Mouse (Mus musculus) ES-Bruce4 (cell line): Measurements from ENCODE around the gene Wdr89. TPM values are rescaled to one million over a fixed set of nuclear protein-coding genes. Genes with fewer than 3 reads are reported as not detected.

Experiments used
- H3K27ac ChIP-seq: 2 replicates; pipeline ENCODE4 v1.5.1; 2012; ENCODE audit warnings: low read length, inconsistent platforms; ENCODE audit not compliant: insufficient read depth
- H3K27me3 ChIP-seq: 2 replicates; pipeline ENCODE4 v1.6.1; 2012; ENCODE audit warnings: mild to moderate bottlenecking, low read length, inconsistent platforms; ENCODE audit not compliant: control insufficient read depth, poor library complexity, insufficient read depth, severe bottlenecking
- H3K36me3 ChIP-seq: 2 replicates; pipeline ENCODE4 v1.6.1; 2012; ENCODE audit warnings: inconsistent platforms, mild to moderate bottlenecking, low read length, moderate library complexity; ENCODE audit not compliant: control insufficient read depth, poor library complexity, insufficient read depth, severe bottlenecking
- H3K4me1 ChIP-seq: one replicate; pipeline ENCODE4 v1.8.1; 2011; ENCODE audit warnings: low read length; ENCODE audit not compliant: control insufficient read depth, insufficient read depth
- H3K4me3 ChIP-seq: 2 replicates; pipeline ENCODE4 v1.5.1; 2011; ENCODE audit warnings: low read depth, mild to moderate bottlenecking, low read length
- H3K9ac ChIP-seq: 2 replicates; pipeline ENCODE4 v1.6.1; 2012; ENCODE audit warnings: low read depth, mild to moderate bottlenecking, inconsistent platforms; ENCODE audit not compliant: poor library complexity, severe bottlenecking
- H3K9me3 ChIP-seq: replicated peaks from 2 replicates; pipeline ENCODE4 v1.6.1; 2012; ENCODE audit warnings: mild to moderate bottlenecking, low read length, inconsistent platforms; ENCODE audit not compliant: control insufficient read depth, poor library complexity, insufficient read depth, severe bottlenecking
- CTCF ChIP-seq: IDR thresholded peaks from one replicate; pipeline ENCODE4 v1.8.1; 2011; ENCODE audit warnings: low read depth, low read length
- EP300 ChIP-seq: IDR thresholded peaks from 2 replicates; pipeline ENCODE4 v1.6.1; 2011; ENCODE audit warnings: low read depth, low read length; ENCODE audit not compliant: insufficient read depth
- POLR2A ChIP-seq: IDR thresholded peaks from one replicate; pipeline ENCODE4 v1.8.1; 2011; ENCODE audit warnings: low read length; ENCODE audit not compliant: insufficient read depth
- polyA plus RNA-seq: library from polyadenylated mRNA; stranded (reverse); fragments of >200 nt; gene quantifications from 2 replicates; pipeline ENCODE4 v1.2.4, GENCODE M21; 2011; ENCODE audit warnings: low read depth; ENCODE audit not compliant: missing spikeins, insufficient read depth, insufficient read length

Gene Wdr89
- polyA plus RNA-seq, 1 experiment, result 75.8 TPM

GRCm38 (mm10) chr12:75583776-75584175 is 85.6 kb downstream of the Wdr89 start:
- Histone ChIP-seq H3K27me3 (no peaks in the 10 kb centered on the region), H3K9me3 (no peaks in the 10 kb centered on the region), H3K4me3 (no peak overlapping the region), H3K4me1 (no peaks in the 10 kb centered on the region), H3K36me3 (peaks cover 5% of the 10 kb centered on the region), H3K9ac (no peak overlapping the region), H3K27ac (no peak overlapping the region)
- TF ChIP-seq EP300, result no peak
- no peak for TF ChIP-seq POLR2A
- no peak for TF ChIP-seq CTCF

Other genes starting within 250 kb of the Wdr89 start
- gene Ppp2r5e, start 73.3 kb downstream of the Wdr89 start, polyA plus RNA-seq, result 51.0 and 52.6 TPM in 2 replicates
- gene Sgpp1, start 66.2 kb upstream of the Wdr89 start, polyA plus RNA-seq, result 11.8 and 13.7 TPM in 2 replicates
- 28.9 and 34.3 TPM in 2 replicates for gene Syne2, start 148.6 kb upstream of the Wdr89 start, polyA plus RNA-seq